In genomic region chr4:97745296-97746105, GRCm38 (mm10) we compare ENCODE assay signal across 9 mouse cellular contexts. TPM values are rescaled to one million over a fixed set of nuclear protein-coding genes. Genes with fewer than 3 reads are reported as not detected.
A peak's percentile ranks its signal among the peaks of the same experiment; 100 is the strongest.
DNase-seq lines count a peak whose midpoint lies in the region; ATAC-seq and TF ChIP-seq lines count a peak whose summit lies in the region.
"Had no signal": no experiment of that assay in that cellular context is flagged by ENCODE, and none has a peak within 500 bp of the region (broad histone marks: within the 10 kb centered on the region; RNA-seq: fewer than 3 reads in every experiment).

No protein-coding gene starts in this region.

- TF ChIP-seq POLR2A in limb, embryonic 14.5 days (IDR thresholded peaks at IDR 0.05; ENCODE audit: borderline replicate concordance, extremely low read depth, insufficient read depth, insufficient read length) = no peak

- peak overlapping the region; percentile 61 for H3K4me2 ChIP-seq in embryonic facial prominence, embryonic 14.5 days (ENCODE audit: low read depth, low read length)
- H3K4me2 ChIP-seq in limb, embryonic 14.5 days (replicated peaks; ENCODE audit: low read depth, low read length, severe bottlenecking) = peak overlapping the region; percentile 49
- H3K4me2 ChIP-seq in midbrain, embryonic 16.5 days (ENCODE audit: low read length) = peak overlapping the region; percentile 92

- no peak overlapping the region for H3K27ac ChIP-seq in embryonic facial prominence, embryonic 14.5 days (replicated peaks; ENCODE audit: low read depth, low read length)
- H3K27ac ChIP-seq in limb, embryonic 14.5 days (replicated peaks; ENCODE audit: low read depth, low read length) = no peak overlapping the region
- no peak overlapping the region for H3K27ac ChIP-seq in midbrain, embryonic 16.5 days (ENCODE audit: low read length)

- peak overlapping the region; percentile 30 for H3K4me3 ChIP-seq in embryonic facial prominence, embryonic 14.5 days (ENCODE audit: low read depth, low read length)
- H3K4me3 ChIP-seq in limb, embryonic 14.5 days (replicated peaks; ENCODE audit: low read length) = peak overlapping the region; percentile 26
- H3K4me3 ChIP-seq in midbrain, embryonic 16.5 days (ENCODE audit: low read depth, low read length) = peak overlapping the region; percentile 37

- WGBS in embryonic facial prominence, embryonic 14.5 days = 6% methylated on average over 31 of the region's 32 CpGs
- 6% methylated on average over 31 of the region's 32 CpGs for WGBS in limb, embryonic 14.5 days
- WGBS in midbrain, embryonic 16.5 days = 5% methylated on average over 32 of the region's 32 CpGs

- DNase-seq in urinary bladder, adult 18-20 months (ENCODE audit: low spot score in 2 of 2) = peak; percentile 46 to 70
- no peak for DNase-seq in urinary bladder, postnatal 10 days (ENCODE audit: low spot score)
- peak; percentile 92 for DNase-seq in embryonic facial prominence, embryonic 14.5 days (ENCODE audit: low spot score)
- peak; percentile 74 to 83 for DNase-seq in heart, adult 9 months (ENCODE audit: low spot score in 2 of 2)
- peak; percentile 80 for DNase-seq in kidney, adult 9 months
- peak; percentile 85 for DNase-seq in limb, embryonic 14.5 days (ENCODE audit: low spot score)
- DNase-seq in spleen, postnatal 14 days (ENCODE audit: low spot score in 2 of 2) = peak; percentile 49 to 57

- H3K9ac ChIP-seq in embryonic facial prominence, embryonic 14.5 days (ENCODE audit: low read depth, low read length) = peak overlapping the region; percentile 61
- peak overlapping the region; percentile 29 for H3K9ac ChIP-seq in limb, embryonic 14.5 days (ENCODE audit: low read depth, low read length, severe bottlenecking)
- H3K9ac ChIP-seq in midbrain, embryonic 16.5 days (ENCODE audit: low read depth, low read length) = peak overlapping the region; percentile 47; the same call in 1 of the 2 replicates

- peaks cover 6% of the 10 kb centered on the region for H3K4me1 ChIP-seq in embryonic facial prominence, embryonic 14.5 days (ENCODE audit: control insufficient read depth, insufficient read depth, low read length)
- peaks cover 9% of the 10 kb centered on the region for H3K4me1 ChIP-seq in limb, embryonic 14.5 days (ENCODE audit: control insufficient read depth, insufficient read depth, low read length)
- H3K4me1 ChIP-seq in midbrain, embryonic 16.5 days (ENCODE audit: control insufficient read depth, insufficient read depth, low read length) = peaks cover 6% of the 10 kb centered on the region

- H3K9me3 ChIP-seq in embryonic facial prominence, embryonic 14.5 days (ENCODE audit: control insufficient read depth, low read length) = no peaks in the 10 kb centered on the region
- H3K9me3 ChIP-seq in limb, embryonic 14.5 days (ENCODE audit: control insufficient read depth, low read length) = no peaks in the 10 kb centered on the region
- no peaks in the 10 kb centered on the region for H3K9me3 ChIP-seq in midbrain, embryonic 16.5 days (replicated peaks; ENCODE audit: control insufficient read depth, low read length, poor library complexity, severe bottlenecking)

- ATAC-seq in embryonic facial prominence, embryonic 14.5 days (ENCODE audit: low read depth) = peak; percentile 74
- peak; percentile 78 for ATAC-seq in limb, embryonic 14.5 days (ENCODE audit: low FRiP score, low read depth)
- peak; percentile 92 for ATAC-seq in midbrain, embryonic 16.5 days

- peaks cover 5% of the 10 kb centered on the region; the same call in 1 of the 2 replicates for H3K27me3 ChIP-seq in embryonic facial prominence, embryonic 14.5 days (replicated peaks; ENCODE audit: control insufficient read depth, insufficient read depth, low read length)
- H3K27me3 ChIP-seq in limb, embryonic 14.5 days (ENCODE audit: control insufficient read depth, insufficient read depth, low read length) = no peaks in the 10 kb centered on the region
- no peaks in the 10 kb centered on the region for H3K27me3 ChIP-seq in midbrain, embryonic 16.5 days (ENCODE audit: control insufficient read depth, insufficient read depth, low read depth, low read length)

- no peaks in the 10 kb centered on the region for H3K36me3 ChIP-seq in embryonic facial prominence, embryonic 14.5 days (ENCODE audit: control insufficient read depth, insufficient read depth, low read length)
- no peaks in the 10 kb centered on the region for H3K36me3 ChIP-seq in limb, embryonic 14.5 days (ENCODE audit: control insufficient read depth, insufficient read depth, low read length)
- H3K36me3 ChIP-seq in midbrain, embryonic 16.5 days (ENCODE audit: control insufficient read depth, insufficient read depth, low read length) = no peaks in the 10 kb centered on the region

RNA-seq across cellular contexts. Expression of gene Nfia, which starts 27.0 kb away (rescaled TPM):
- polyA plus RNA-seq in embryonic facial prominence, embryonic 14.5 days (2014; fragmentation: Nextera tagmentation; extraction: Ambion mirVana) = 61.7 and 62.6 TPM in 2 replicates
- polyA plus RNA-seq in limb, embryonic 14.5 days (2012; rRNA removed) = 51.9 and 74.6 TPM in 2 replicates
- 71.2 and 89.3 TPM in 2 replicates for polyA plus RNA-seq in limb, embryonic 14.5 days (2014; fragmentation: Nextera tagmentation; extraction: Ambion mirVana)
- 25.8 and 26.6 TPM in 2 replicates for polyA plus RNA-seq in midbrain, embryonic 16.5 days (2015; fragmentation: Nextera tagmentation; extraction: Ambion mirVana)

RNA-seq across cellular contexts. Expression of gene E130114P18Rik, which starts 32.4 kb away (rescaled TPM):
- 4.1 and 4.4 TPM in 2 replicates for polyA plus RNA-seq in embryonic facial prominence, embryonic 14.5 days (2014; fragmentation: Nextera tagmentation; extraction: Ambion mirVana)
- 2.1 and 2.2 TPM in 2 replicates for polyA plus RNA-seq in limb, embryonic 14.5 days (2012; rRNA removed)
- polyA plus RNA-seq in limb, embryonic 14.5 days (2014; fragmentation: Nextera tagmentation; extraction: Ambion mirVana) = 4.6 and 4.9 TPM in 2 replicates
- polyA plus RNA-seq in midbrain, embryonic 16.5 days (2015; fragmentation: Nextera tagmentation; extraction: Ambion mirVana) = 11.6 and 12.1 TPM in 2 replicates
- polyA plus RNA-seq: C2C12 had no signal
